ENCODE assay signal across 26 mouse cellular contexts in the genomic region with DNA sequence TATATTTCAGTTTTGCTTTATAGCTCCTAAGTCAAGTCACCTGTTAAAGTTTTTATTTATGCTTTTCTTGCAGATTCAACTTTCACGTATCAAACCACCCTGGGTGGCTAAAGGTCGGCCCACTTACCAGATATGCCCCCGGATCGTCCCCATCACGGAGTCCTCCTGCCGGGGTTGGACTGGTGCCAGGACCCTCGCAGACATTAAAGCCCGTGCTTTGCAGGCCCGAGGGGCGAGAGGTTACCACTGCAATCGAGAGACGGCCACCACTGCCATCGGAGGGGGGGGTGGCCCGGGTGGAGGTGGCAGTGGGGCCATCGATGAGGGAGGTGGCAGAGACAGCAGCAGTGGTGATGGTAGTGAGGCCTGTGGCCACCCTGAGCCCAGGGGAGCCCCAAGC.
"Had no signal": no experiment of that assay in that cellular context is flagged by ENCODE, and none has a peak within 500 bp of the region (broad histone marks: within the 10 kb centered on the region; RNA-seq: fewer than 3 reads in every experiment).

No protein-coding gene starts in this region.

- H3K27me3 ChIP-seq: embryonic facial prominence, embryonic 12.5 days; embryonic facial prominence, embryonic 13.5 days; embryonic facial prominence, embryonic 15.5 days; forebrain, embryonic 12.5 days; forebrain, embryonic 13.5 days; forebrain, embryonic 15.5 days had no signal

- H3K4me2 ChIP-seq: embryonic facial prominence, embryonic 12.5 days; embryonic facial prominence, embryonic 13.5 days; embryonic facial prominence, embryonic 15.5 days; forebrain, embryonic 12.5 days; forebrain, embryonic 13.5 days; forebrain, embryonic 15.5 days had no signal

- H3K9ac ChIP-seq: embryonic facial prominence, embryonic 12.5 days; embryonic facial prominence, embryonic 13.5 days; embryonic facial prominence, embryonic 15.5 days; forebrain, embryonic 12.5 days; forebrain, embryonic 13.5 days; forebrain, embryonic 15.5 days; forebrain, postnatal 0 days had no signal

- H3K4me1 ChIP-seq: embryonic facial prominence, embryonic 10.5 days; embryonic facial prominence, embryonic 12.5 days; embryonic facial prominence, embryonic 13.5 days; embryonic facial prominence, embryonic 15.5 days; forebrain, embryonic 10.5 days; forebrain, embryonic 12.5 days; forebrain, embryonic 13.5 days; forebrain, embryonic 15.5 days had no signal

- ATAC-seq: forebrain, embryonic 13.5 days; forebrain, embryonic 14.5 days; forebrain, embryonic 15.5 days; forebrain, embryonic 16.5 days; forebrain, postnatal 0 days had no signal

- H3K27ac ChIP-seq: embryonic facial prominence, embryonic 10.5 days; embryonic facial prominence, embryonic 12.5 days; embryonic facial prominence, embryonic 13.5 days; embryonic facial prominence, embryonic 15.5 days; forebrain, embryonic 10.5 days; forebrain, embryonic 12.5 days; forebrain, embryonic 13.5 days; forebrain, embryonic 15.5 days; gastrocnemius, adult 2 months; heart, adult 2 months had no signal

- DNase-seq: cerebellum, adult 2 months; cerebellum, adult 8-10 months; cerebellum, adult 9-10 months; cerebellum, adult 9-11 months; cerebellum, postnatal 14 days; cerebellum, postnatal 36 days; embryo, embryonic 11 days; forebrain, postnatal 0 days; gastrocnemius, adult 2 months; gastrocnemius, postnatal 10 days; gastrocnemius, postnatal 14 days; gastrocnemius, postnatal 25 days; gastrocnemius, postnatal 36 days; heart, adult 18-20 months had no signal

- H3K4me3 ChIP-seq: embryonic facial prominence, embryonic 10.5 days; embryonic facial prominence, embryonic 12.5 days; embryonic facial prominence, embryonic 13.5 days; embryonic facial prominence, embryonic 15.5 days; erythroblast, embryonic 14.5 days; forebrain, embryonic 10.5 days; forebrain, embryonic 12.5 days; forebrain, embryonic 13.5 days; forebrain, embryonic 15.5 days; gastrocnemius, adult 2 months; heart, adult 2 months had no signal

- H3K9me3 ChIP-seq: embryonic facial prominence, embryonic 12.5 days; embryonic facial prominence, embryonic 15.5 days; forebrain, embryonic 10.5 days; forebrain, embryonic 12.5 days; forebrain, embryonic 13.5 days; forebrain, embryonic 15.5 days had no signal
